Mouse (Mus musculus) heart, adult 2 months (tissue): Measurements from ENCODE around the gene Nat8f4.
"Not testable (repeated sequence)": the region's sequence is repeated elsewhere in the genome, so short reads cannot be mapped to it uniquely, and the experiment has no call there.

Experiments used
- CTCF ChIP-seq: fragments of 200-600 bp; IDR thresholded peaks from 2 replicates; pipeline ENCODE4 v1.8.1; 2022; ENCODE audit warnings: antibody characterized with exemption, mild to moderate bottlenecking, moderate library complexity
- EP300 ChIP-seq: fragments of 200-500 bp; IDR thresholded peaks from 2 replicates; pipeline ENCODE4 v1.6.1; 2011; ENCODE audit warnings: low read depth, low read length, control low read depth; ENCODE audit not compliant: insufficient read depth
- POLR2A ChIP-seq: fragments of 200-500 bp; IDR thresholded peaks from 2 replicates; pipeline ENCODE4 v1.6.1; 2011; ENCODE audit warnings: mild to moderate bottlenecking, low read depth, low read length, control low read depth; ENCODE audit not compliant: insufficient read depth

GRCm38 (mm10) chr6:85915539-85916513, 11.1 kb upstream of the Nat8f4 start, which contains the start of gene Nat8f1:
- TF ChIP-seq CTCF (peak; percentile 77), POLR2A (peak; percentile 61)
- TF ChIP-seq EP300, result not testable (repeated sequence)
